Mouse (Mus musculus) liver, postnatal 0 days (tissue): ENCODE results near the gene Nt5dc1.

Experiments used
- CTCF ChIP-seq: sonication (generic); IDR thresholded peaks from 2 replicates; pipeline ENCODE4 v1.5.1; 2016; ENCODE audit warnings: antibody characterized with exemption, low read depth
- EP300 ChIP-seq: IDR thresholded peaks from 2 replicates; pipeline ENCODE4 v1.6.1; 2016; ENCODE audit warnings: antibody characterized with exemption, low read depth, mild to moderate bottlenecking

- TF ChIP-seq CTCF (no peak), EP300 (no peak)
Observed at GRCm38 (mm10) chr10:34461451-34461850, 43.1 kb upstream of the Nt5dc1 start.
